ENCODE assay signal across 13 mouse cellular contexts in the genomic region with DNA sequence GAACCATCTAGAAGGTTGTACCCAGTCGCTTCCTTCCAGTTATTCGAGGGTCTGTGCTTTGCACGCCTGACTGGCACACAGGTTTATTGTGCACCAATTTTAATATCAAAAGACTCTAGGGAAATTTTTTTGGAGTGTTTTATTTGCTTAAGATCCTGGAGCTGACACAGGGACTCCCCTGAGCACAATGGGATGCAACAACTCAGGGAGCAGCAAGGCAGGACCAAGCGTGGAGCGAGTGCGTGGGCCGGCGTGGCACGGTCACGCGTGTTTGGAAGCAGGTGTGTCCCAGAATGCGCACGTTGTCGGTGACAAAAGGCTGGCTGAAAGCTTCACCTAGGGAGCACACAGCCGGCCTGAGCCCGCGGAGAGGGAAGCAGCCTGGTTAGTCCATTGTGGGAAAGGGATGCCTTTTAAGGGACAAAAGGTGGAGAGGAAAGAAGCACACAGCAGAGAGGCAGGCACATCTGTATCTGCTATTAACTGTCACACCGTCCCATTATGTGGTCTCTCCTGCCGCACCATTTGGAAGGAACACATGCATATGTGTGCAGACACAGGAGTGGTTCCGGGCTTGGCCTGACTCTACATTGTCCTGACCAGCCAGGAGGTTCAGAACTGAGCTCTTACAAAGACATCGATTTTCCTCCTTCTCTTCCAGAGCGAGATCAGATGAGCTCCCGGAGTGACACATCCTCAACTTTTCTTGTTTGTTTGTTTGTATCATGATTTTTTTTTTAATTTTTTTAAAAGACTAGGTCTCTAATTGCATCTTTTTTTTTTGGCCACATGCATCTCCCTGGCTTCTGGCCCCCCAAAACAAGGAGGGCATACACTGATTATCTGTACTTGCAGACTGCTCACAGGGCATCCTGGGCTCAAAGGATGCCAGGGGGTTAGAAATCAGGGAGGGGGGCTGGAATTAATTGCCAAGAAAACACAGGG.
DNase-seq lines count a peak whose midpoint lies in the region; ATAC-seq lines count a peak whose summit lies in the region.
"Had no signal": no experiment of that assay in that cellular context is flagged by ENCODE, and none has a peak within 500 bp of the region (broad histone marks: within the 10 kb centered on the region; RNA-seq: fewer than 3 reads in every experiment).

No protein-coding gene starts in this region.

- peak overlapping the region; percentile 87; the same call in 1 of the 2 replicates for H3K27ac ChIP-seq in kidney, embryonic 14.5 days (ENCODE audit: low read depth, low read length)
- H3K27ac ChIP-seq in hindbrain, embryonic 12.5 days = peak overlapping the region; percentile 87
- peak overlapping the region; percentile 76 for H3K27ac ChIP-seq in midbrain, embryonic 15.5 days
- H3K27ac ChIP-seq: liver, embryonic 12.5 days had no signal

- no peaks in the 10 kb centered on the region for H3K9me3 ChIP-seq in kidney, embryonic 14.5 days (ENCODE audit: control insufficient read depth, low read length)
- no peaks in the 10 kb centered on the region for H3K9me3 ChIP-seq in hindbrain, embryonic 12.5 days (replicated peaks)
- no peaks in the 10 kb centered on the region for H3K9me3 ChIP-seq in midbrain, embryonic 15.5 days
- H3K9me3 ChIP-seq: liver, embryonic 12.5 days had no signal

- no peak overlapping the region; the same call in 1 of the 2 replicates for H3K9ac ChIP-seq in kidney, embryonic 14.5 days (ENCODE audit: low read depth, low read length)
- no peak overlapping the region for H3K9ac ChIP-seq in hindbrain, embryonic 12.5 days
- no peak overlapping the region for H3K9ac ChIP-seq in midbrain, embryonic 15.5 days
- H3K9ac ChIP-seq: liver, embryonic 12.5 days had no signal

- H3K36me3 ChIP-seq in kidney, embryonic 14.5 days (ENCODE audit: control insufficient read depth, insufficient read depth, low read length) = no peaks in the 10 kb centered on the region
- H3K36me3 ChIP-seq in hindbrain, embryonic 12.5 days = no peaks in the 10 kb centered on the region
- H3K36me3 ChIP-seq in midbrain, embryonic 15.5 days (replicated peaks) = no peaks in the 10 kb centered on the region
- H3K36me3 ChIP-seq: liver, embryonic 12.5 days had no signal

- H3K4me3 ChIP-seq in kidney, embryonic 14.5 days (ENCODE audit: low read length) = no peak overlapping the region
- no peak overlapping the region for H3K4me3 ChIP-seq in hindbrain, embryonic 12.5 days
- no peak overlapping the region for H3K4me3 ChIP-seq in midbrain, embryonic 15.5 days
- H3K4me3 ChIP-seq: erythroblast, embryonic 14.5 days; liver, embryonic 12.5 days had no signal

- ATAC-seq in kidney, embryonic 14.5 days (ENCODE audit: low FRiP score, low TSS enrichment) = no peak
- ATAC-seq in hindbrain, embryonic 12.5 days (ENCODE audit: low FRiP score) = no peak
- ATAC-seq in midbrain, embryonic 15.5 days (replicated peaks) = no peak
- ATAC-seq: liver, embryonic 12.5 days had no signal

- WGBS in kidney, embryonic 14.5 days = 41% methylated on average over 23 of the region's 23 CpGs
- 11% methylated on average over 23 of the region's 23 CpGs for WGBS in hindbrain, embryonic 12.5 days
- 15% methylated on average over 23 of the region's 23 CpGs for WGBS in midbrain, embryonic 15.5 days

- DNase-seq in kidney, adult 8-10 months = no peak
- DNase-seq in embryo, embryonic 11 days = peak; percentile 45
- no peak for DNase-seq in thymus, postnatal 4 days
- DNase-seq in gastrocnemius, postnatal 4 days (ENCODE audit: low spot score in 2 of 2) = no peak
- DNase-seq in left cerebral cortex, adult 9 months (ENCODE audit: low spot score in 2 of 2) = no peak
- DNase-seq: cerebellum, adult 11-12 months; kidney, postnatal 25 days; right cerebral cortex, postnatal 4 days had no signal

- H3K4me2 ChIP-seq in kidney, embryonic 14.5 days (replicated peaks; ENCODE audit: low read depth, low read length) = no peak overlapping the region
- 0 out of 2 replicates have a peak overlapping the region, but pooled peaks have one; percentile 21 for H3K4me2 ChIP-seq in hindbrain, embryonic 12.5 days (replicated peaks)
- no peak overlapping the region for H3K4me2 ChIP-seq in midbrain, embryonic 15.5 days
- H3K4me2 ChIP-seq: liver, embryonic 12.5 days had no signal

- no peaks in the 10 kb centered on the region for H3K27me3 ChIP-seq in kidney, embryonic 14.5 days (ENCODE audit: control insufficient read depth, insufficient read depth, low read length)
- H3K27me3 ChIP-seq in hindbrain, embryonic 12.5 days = no peaks in the 10 kb centered on the region
- H3K27me3 ChIP-seq in midbrain, embryonic 15.5 days (replicated peaks) = no peaks in the 10 kb centered on the region

- peaks cover 75% of the 10 kb centered on the region for H3K4me1 ChIP-seq in kidney, embryonic 14.5 days (ENCODE audit: control insufficient read depth, insufficient read depth, low read length)
- peaks cover 78% of the 10 kb centered on the region for H3K4me1 ChIP-seq in hindbrain, embryonic 12.5 days
- peaks cover 76% of the 10 kb centered on the region for H3K4me1 ChIP-seq in midbrain, embryonic 15.5 days
